Mouse (Mus musculus): ENCODE measurements around the gene Vmn1r64.
"Not testable (repeated sequence)": the region's sequence is repeated elsewhere in the genome, so short reads cannot be mapped to it uniquely, and the experiment has no call there.

Gene Vmn1r64

GRCm38 (mm10) chr7:5884442-5884841 lies at the start of gene Vmn1r64:
Gene Vmn1r64 (minus strand): TSS chr7:5884542.
- in situ Hi-C loops (cut with MboI; ENCODE audit: low pct_unique_long_range_greater_than_20kb in 1 of 2, low sequenced_read_pairs in 2 of 2, unreplicated experiment in 1 of 2), result no loop called here

GRCm38 (mm10) chr7:5899238-5899637 lies 14.9 kb upstream of the Vmn1r64 start:
- in situ Hi-C loops (cut with MboI; ENCODE audit: low pct_unique_long_range_greater_than_20kb in 1 of 2, low sequenced_read_pairs in 2 of 2, unreplicated experiment in 1 of 2), result no loop called here

DNA sequence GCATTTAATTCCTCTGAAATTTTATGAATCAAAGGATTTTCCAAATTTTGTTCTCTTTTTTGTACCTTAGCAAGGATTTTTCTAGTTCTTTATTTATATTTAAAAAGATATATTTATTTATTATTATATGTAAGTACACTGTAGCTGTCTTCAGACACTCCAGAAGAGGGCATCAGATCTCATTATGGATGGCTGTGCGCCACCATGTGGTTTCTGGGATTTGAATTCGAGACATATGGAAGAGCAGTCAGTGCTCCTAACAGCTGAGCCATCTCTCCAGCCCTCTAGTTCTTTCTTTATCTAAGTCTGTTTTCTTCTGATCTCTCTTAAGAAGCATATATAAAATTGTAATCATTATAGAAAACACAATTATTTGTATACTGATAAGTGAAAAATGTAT lies 12.9 kb upstream of the Vmn1r64 start:
- in situ Hi-C loops (cut with MboI; ENCODE audit: low pct_unique_long_range_greater_than_20kb in 1 of 2, low sequenced_read_pairs in 2 of 2, unreplicated experiment in 1 of 2), result not testable (repeated sequence)

Measured in mouse embryonic stem cell (cell line).